Mouse (Mus musculus) CH12.LX (cell line): ENCODE measurements around the gene Cmas. TPM values are rescaled to one million over a fixed set of nuclear protein-coding genes. Genes with fewer than 3 reads are reported as not detected.

Experiments
- DNase-seq: peaks from one replicate; pipeline ENCODE4 v3.0.0-alpha.2; 2013; ENCODE audit errors: extremely low read depth
- H3K27ac ChIP-seq: 2 replicates; pipeline ENCODE4 v1.5.1; 2012; ENCODE audit warnings: low read depth, mild to moderate bottlenecking, control low read depth, moderate library complexity; ENCODE audit not compliant: insufficient read depth
- H3K27me3 ChIP-seq: replicated peaks from 2 replicates; pipeline ENCODE3; 2012; ENCODE audit warnings: inconsistent platforms
- H3K36me3 ChIP-seq, 2 experiments: replicated peaks in 1 of 2; 2 replicates each; pipeline versions ENCODE3 to v1.6.1; 2012; ENCODE audit warnings: inconsistent platforms in 1 of 2, low read length in 1 of 2, mild to moderate bottlenecking in 1 of 2, mixed read lengths in 1 of 2, moderate library complexity in 1 of 2; ENCODE audit not compliant: control insufficient read depth in 1 of 2, insufficient read depth in 1 of 2
- H3K4me1 ChIP-seq, 2 experiments: 2 replicates each; pipeline ENCODE4 v1.6.1; 2012; ENCODE audit warnings: inconsistent platforms in 1 of 2, moderate library complexity in 1 of 2; ENCODE audit not compliant: insufficient read depth in 2 of 2, control insufficient read depth in 1 of 2
- H3K4me2 ChIP-seq: 2 replicates; pipeline ENCODE4 v1.6.1; 2012; ENCODE audit warnings: low read depth, mild to moderate bottlenecking, control low read depth; ENCODE audit not compliant: poor library complexity, insufficient read depth, severe bottlenecking
- H3K4me3 ChIP-seq, 3 experiments: fragments of 150-350 bp in 1 of 3; sonication (generic) in 1 of 3; replicated peaks in 1 of 3; 2 replicates each; pipeline versions ENCODE3 to v1.5.1; 2011 to 2012; ENCODE audit warnings: low read depth in 2 of 3, low read length in 2 of 3, mild to moderate bottlenecking in 2 of 3, moderate library complexity in 2 of 3, control low read depth in 1 of 3, improper control_type of control experiment in 1 of 3, inconsistent platforms in 1 of 3, mixed read lengths in 1 of 3; ENCODE audit not compliant: poor library complexity in 1 of 3
- H3K79me2 ChIP-seq: replicated peaks from 2 replicates; pipeline ENCODE4 v1.6.1; 2012; ENCODE audit warnings: mild to moderate bottlenecking, moderate library complexity; ENCODE audit not compliant: control insufficient read depth, poor library complexity, insufficient read depth, severe bottlenecking; ENCODE audit errors: extremely low read depth
- H3K9ac ChIP-seq: 2 replicates; pipeline ENCODE4 v1.6.1; 2012; ENCODE audit warnings: low read depth, mild to moderate bottlenecking, control low read depth, moderate library complexity; ENCODE audit not compliant: insufficient read depth
- H3K9me3 ChIP-seq: replicated peaks from 2 replicates; pipeline ENCODE3; 2012; ENCODE audit warnings: low read length, inconsistent platforms, mixed read lengths
- CHD1 ChIP-seq: IDR thresholded peaks from 2 replicates; pipeline ENCODE4 v1.6.1; 2012; ENCODE audit warnings: low read depth, low read length, improper control_type of control experiment, inconsistent platforms
- CTCF ChIP-seq, 2 experiments: IDR thresholded peaks in 1 of 2; conservative IDR thresholded peaks in 1 of 2; 2 replicates each; pipeline ENCODE4 v1.5.1; 2011 to 2012; ENCODE audit warnings: low read depth in 2 of 2, low read length in 2 of 2, improper control_type of control experiment in 1 of 2, inconsistent platforms in 1 of 2, mild to moderate bottlenecking in 1 of 2, moderate library complexity in 1 of 2
- E2F4 ChIP-seq: IDR thresholded peaks from 2 replicates; pipeline ENCODE4 v1.6.1; 2011; ENCODE audit warnings: low read depth, low read length, improper control_type of control experiment; ENCODE audit not compliant: insufficient replicate concordance
- EP300 ChIP-seq: IDR thresholded peaks from 2 replicates; pipeline ENCODE4 v1.6.1; 2011; ENCODE audit warnings: low read length, improper control_type of control experiment
- ETS1 ChIP-seq: conservative IDR thresholded peaks from 2 replicates; pipeline ENCODE4 v1.6.1; 2012; ENCODE audit warnings: low read depth, mild to moderate bottlenecking, inconsistent platforms, low read length, improper control_type of control experiment, moderate library complexity
- JUN ChIP-seq: IDR thresholded peaks from 2 replicates; pipeline ENCODE4 v1.6.1; 2011; ENCODE audit warnings: low read depth, mild to moderate bottlenecking, low read length, improper control_type of control experiment, moderate library complexity; ENCODE audit not compliant: insufficient read depth
- JUND ChIP-seq: conservative IDR thresholded peaks from 2 replicates; pipeline ENCODE4 v1.6.1; 2011; ENCODE audit warnings: low read depth, low read length, improper control_type of control experiment
- KAT2A ChIP-seq: IDR thresholded peaks from 2 replicates; pipeline ENCODE4 v1.6.1; 2012; ENCODE audit warnings: low read length, improper control_type of control experiment, inconsistent platforms; ENCODE audit not compliant: insufficient replicate concordance
- MAZ ChIP-seq: IDR thresholded peaks from 2 replicates; pipeline ENCODE4 v1.6.1; 2012; ENCODE audit warnings: low read depth, mild to moderate bottlenecking, inconsistent platforms, low read length, improper control_type of control experiment, moderate library complexity
- MEF2A ChIP-seq: IDR thresholded peaks from 2 replicates; pipeline ENCODE4 v1.6.1; 2014; ENCODE audit warnings: low read depth, mild to moderate bottlenecking, inconsistent platforms, low read length, improper control_type of control experiment, borderline replicate concordance
- NELFE ChIP-seq: IDR thresholded peaks from 2 replicates; pipeline ENCODE4 v1.6.1; 2011; ENCODE audit warnings: low read depth, low read length, improper control_type of control experiment
- NRF1 ChIP-seq: IDR thresholded peaks from 2 replicates; pipeline ENCODE4 v1.6.1; 2014; ENCODE audit warnings: low read depth, mild to moderate bottlenecking, inconsistent platforms, low read length, improper control_type of control experiment, moderate library complexity
- PAX5 ChIP-seq: IDR thresholded peaks from 2 replicates; pipeline ENCODE4 v1.6.1; 2012; ENCODE audit warnings: low read length, inconsistent platforms, mixed read lengths
- POLR2AphosphoS2 ChIP-seq: IDR thresholded peaks from 2 replicates; pipeline ENCODE4 v1.6.1; 2011; ENCODE audit warnings: low read depth, low read length, improper control_type of control experiment
- RAD21 ChIP-seq: IDR thresholded peaks from 2 replicates; pipeline ENCODE4 v1.6.1; 2011; ENCODE audit warnings: low read depth, mild to moderate bottlenecking, low read length, improper control_type of control experiment, moderate library complexity
- RCOR1 ChIP-seq: conservative IDR thresholded peaks from 2 replicates; pipeline ENCODE4 v1.6.1; 2012; ENCODE audit warnings: low read depth, mild to moderate bottlenecking, inconsistent platforms, low read length, improper control_type of control experiment
- SIN3A ChIP-seq: IDR thresholded peaks from 2 replicates; pipeline ENCODE4 v1.6.1; 2012; ENCODE audit warnings: low read length, improper control_type of control experiment, inconsistent platforms
- SMC3 ChIP-seq: IDR thresholded peaks from 2 replicates; pipeline ENCODE4 v1.6.1; 2011; ENCODE audit warnings: low read depth, low read length, improper control_type of control experiment
- USF1 ChIP-seq: IDR thresholded peaks from 2 replicates; pipeline ENCODE4 v1.6.1; 2014; ENCODE audit warnings: low read depth, mild to moderate bottlenecking, inconsistent platforms, low read length, improper control_type of control experiment
- USF2 ChIP-seq: conservative IDR thresholded peaks from 2 replicates; pipeline ENCODE4 v1.6.1; 2011; ENCODE audit warnings: low read depth, low read length, improper control_type of control experiment
- ZC3H11A ChIP-seq: IDR thresholded peaks from 2 replicates; pipeline ENCODE4 v1.6.1; 2012; ENCODE audit warnings: low read depth, mild to moderate bottlenecking, inconsistent platforms, low read length, improper control_type of control experiment
- ZMIZ1 ChIP-seq: IDR thresholded peaks from 2 replicates; pipeline ENCODE4 v1.6.1; 2012; ENCODE audit warnings: low read depth, mild to moderate bottlenecking, inconsistent platforms, low read length, improper control_type of control experiment
- ZNF384 ChIP-seq: IDR thresholded peaks from 2 replicates; pipeline ENCODE4 v1.6.1; 2012; ENCODE audit warnings: low read depth, low read length, improper control_type of control experiment, inconsistent platforms
- dilution Hi-C: fragments of 300-500 bp; cut with MboI; formaldehyde crosslinking; loops from 2 replicates; pipeline ENCODE4 v1.14.3; 2020; ENCODE audit warnings: low sequenced_read_pairs; ENCODE audit not compliant: extremely low pct_unique_long_range_greater_than_20kb, extremely low pct_ligation_motif_present
- in situ Hi-C: fragments of 300-500 bp; cut with MboI; formaldehyde crosslinking; loops from 3 replicates; pipeline ENCODE4 v1.14.3; 2019; ENCODE audit warnings: low sequenced_read_pairs, low pct_ligation_motif_present, low pct_unique_long_range_greater_than_20kb, mixed read lengths
- polyA plus RNA-seq: library from polyadenylated mRNA; unstranded; fragments of >175 nt; gene quantifications from 2 replicates; pipeline ENCODE4 v1.2.1, GENCODE M21; 2012; ENCODE audit warnings: low read depth; ENCODE audit not compliant: insufficient read length
- total RNA-seq, 2 experiments: library from RNA; depleted of rRNA; stranded (reverse); fragments of 300-350 nt in 1 of 2; fragments of >200 nt in 1 of 2; gene quantifications; 2 replicates each; pipeline ENCODE4 v1.2.3; 2012 to 2014

The Cmas gene
- total and polyA plus RNA-seq, 3 experiments, result 39.5 to 63.9 (median 62.4) TPM

- H3K4me2 ChIP-seq, result no peak overlapping the region
- peaks cover 2 to 8% of the 10 kb centered on the region in 2 experiments; a peak in 2 of 4 replicates for H3K4me1 ChIP-seq
- H3K9ac ChIP-seq, result no peak overlapping the region
- no peaks in the 10 kb centered on the region for H3K36me3 ChIP-seq
- H3K79me2 ChIP-seq, result no peaks in the 10 kb centered on the region
- H3K9me3 ChIP-seq, result no peaks in the 10 kb centered on the region
- peak; percentile 13; the same call in 1 of the 2 replicates for TF ChIP-seq ZC3H11A
- TF ChIP-seq CTCF (conservative IDR thresholded peaks at IDR 0.05 in 1 of 2, IDR thresholded peaks at IDR 0.05 in 1 of 2; ENCODE audit: low read depth in 2 of 2, low read length in 2 of 2), result peak; percentile 83 to 87
- TF ChIP-seq ETS1, result no peak
- peak; percentile 20; the same call in 1 of the 2 replicates for TF ChIP-seq NELFE
- TF ChIP-seq RCOR1, result no peak
- TF ChIP-seq USF2, result no peak
- TF ChIP-seq RAD21, result peak; percentile 76
- peak; percentile 76 for TF ChIP-seq SMC3
- no peak overlapping the region for H3K4me3 ChIP-seq
- dilution Hi-C loops (no loop called here), in situ Hi-C loops (no loop called here)
- peak; percentile 78 for DNase-seq
- H3K27me3 ChIP-seq, result no peaks in the 10 kb centered on the region
- no peak overlapping the region for H3K27ac ChIP-seq
Measured at GRCm38 (mm10) chr6:142785343-142785742, 28.9 kb downstream of the Cmas start.

- no peak for DNase-seq
- H3K4me3 ChIP-seq, result no peak overlapping the region
- no peaks in the 10 kb centered on the region for H3K36me3 ChIP-seq
- in situ Hi-C loops, result no loop called here
- dilution Hi-C loops, result no loop called here
- H3K79me2 ChIP-seq, result no peaks in the 10 kb centered on the region
- H3K27ac ChIP-seq, result no peak overlapping the region
- TF ChIP-seq RAD21, result no peak
- H3K4me2 ChIP-seq, result no peak overlapping the region
- no peaks in the 10 kb centered on the region for H3K9me3 ChIP-seq
- H3K27me3 ChIP-seq, result no peaks in the 10 kb centered on the region
- no peak overlapping the region for H3K9ac ChIP-seq
- peaks cover 2 to 6% of the 10 kb centered on the region in 2 experiments; a peak in 1 of 4 replicates for H3K4me1 ChIP-seq
Measured at GRCm38 (mm10) chr6:142786106-142786505, 29.6 kb downstream of the Cmas start.

- H3K27me3 ChIP-seq, result no peaks in the 10 kb centered on the region
- no peaks in the 10 kb centered on the region for H3K79me2 ChIP-seq
- no peak overlapping the region for H3K27ac ChIP-seq
- dilution Hi-C loops (no loop called here), in situ Hi-C loops (no loop called here)
- no peaks in the 10 kb centered on the region for H3K9me3 ChIP-seq
- H3K9ac ChIP-seq, result no peak overlapping the region
- no peak overlapping the region for H3K4me2 ChIP-seq
- no peaks in the 10 kb centered on the region for H3K36me3 ChIP-seq
- H3K4me3 ChIP-seq, result no peak overlapping the region
- 0 out of 4 replicates have a peak, but pooled peaks cover 0 to 2% of the 10 kb centered on the region in 2 experiments for H3K4me1 ChIP-seq
- peak; percentile 15 for DNase-seq
- TF ChIP-seq MAZ (no peak), ZNF384 (no peak), RCOR1 (no peak), RAD21 (no peak), ZMIZ1 (no peak), USF1 (no peak), SIN3A (no peak), EP300 (no peak), E2F4 (no peak), POLR2AphosphoS2 (no peak), PAX5 (no peak), JUND (no peak), CHD1 (no peak), MEF2A (no peak), KAT2A (no peak), NRF1 (no peak), JUN (no peak), ZC3H11A (no peak)
Measured at GRCm38 (mm10) chr6:142788042-142788987, 31.8 kb downstream of the Cmas start.
